Mouse (Mus musculus): ENCODE results near the gene Wtap. TPM values are rescaled to one million over a fixed set of nuclear protein-coding genes. Genes with fewer than 3 reads are reported as not detected.
"Not testable (repeated sequence)": the region's sequence is repeated elsewhere in the genome, so short reads cannot be mapped to it uniquely, and the experiment has no call there.

Gene Wtap
- total and polyA plus RNA-seq, 2 experiments from 2014 or later: 41.4 to 72.2 TPM

GRCm38 (mm10) chr17:13007730-13008425 lies 13.9 kb upstream of the Wtap start:
- no peak for TF ChIP-seq CTCF (IDR thresholded peaks at IDR 0.05; ENCODE audit: low read depth)
- peak; percentile 82; the same call in 1 of the 2 replicates for TF ChIP-seq EP300 (IDR thresholded peaks at IDR 0.05; ENCODE audit: low read depth)
- peak; percentile 98 for ATAC-seq (ENCODE audit: insufficient read depth, low read depth)
- Histone ChIP-seq H3K4me3 (ENCODE audit: low read depth, low read length) (peak overlapping the region; percentile 81), H3K9me3 (replicated peaks; ENCODE audit: control insufficient read depth, low read length) (no peaks in the 10 kb centered on the region), H3K4me2 (ENCODE audit: low read depth, low read length) (peak overlapping the region; percentile 91), H3K27ac (ENCODE audit: low read depth) (peak overlapping the region; percentile 97), H3K9ac (replicated peaks; ENCODE audit: low read depth, low read length) (peak overlapping the region; percentile 83), H3K36me3 (replicated peaks; ENCODE audit: control insufficient read depth, insufficient read depth, low read length) (peaks cover 26% of the 10 kb centered on the region), H3K27me3 (ENCODE audit: control insufficient read depth, insufficient read depth, low read length) (no peaks in the 10 kb centered on the region), H3K4me1 (ENCODE audit: control insufficient read depth, insufficient read depth) (peaks cover 5% of the 10 kb centered on the region; the same call in 1 of the 2 replicates)
- peak; percentile 98 for DNase-seq (ENCODE audit: low spot score)
- WGBS: under 1% methylated on average over 71 of the region's 76 CpGs

- WGBS: 49% methylated on average over 5 of the region's 5 CpGs
- Histone ChIP-seq H3K4me1 (ENCODE audit: control insufficient read depth, insufficient read depth) (peaks cover 5% of the 10 kb centered on the region; the same call in 1 of the 2 replicates), H3K27me3 (ENCODE audit: control insufficient read depth, insufficient read depth, low read length) (no peaks in the 10 kb centered on the region), H3K4me2 (ENCODE audit: low read depth, low read length) (peak overlapping the region; percentile 91), H3K9ac (replicated peaks; ENCODE audit: low read depth, low read length) (0 out of 2 replicates have a peak overlapping the region, but pooled peaks have one; percentile 83), H3K9me3 (replicated peaks; ENCODE audit: control insufficient read depth, low read length) (no peaks in the 10 kb centered on the region), H3K36me3 (replicated peaks; ENCODE audit: control insufficient read depth, insufficient read depth, low read length) (peaks cover 18% of the 10 kb centered on the region), H3K4me3 (ENCODE audit: low read depth, low read length) (peak overlapping the region; percentile 81), H3K27ac (ENCODE audit: low read depth) (peak overlapping the region; percentile 97)
- ATAC-seq (ENCODE audit: insufficient read depth, low read depth) (no peak), DNase-seq (ENCODE audit: low spot score) (no peak)
- TF ChIP-seq CTCF (IDR thresholded peaks at IDR 0.05; ENCODE audit: low read depth) (no peak), EP300 (IDR thresholded peaks at IDR 0.05; ENCODE audit: low read depth) (no peak)
Observed at GRCm38 (mm10) chr17:13006984-13007383, 13.0 kb upstream of the Wtap start.

GRCm38 (mm10) chr17:13006546-13006945 lies 12.6 kb upstream of the Wtap start, which contains the start of gene Sod2:
Sod2 (plus strand) TSS chr17:13006846.
- H3K4me2 ChIP-seq (ENCODE audit: low read depth, low read length): peak within 1 kb of the TSS; percentile 91
- not testable (repeated sequence) for H3K27me3 ChIP-seq (ENCODE audit: control insufficient read depth, insufficient read depth, low read length); H3K4me1 ChIP-seq (ENCODE audit: control insufficient read depth, insufficient read depth); H3K9me3 ChIP-seq (replicated peaks; ENCODE audit: control insufficient read depth, low read length); DNase-seq (ENCODE audit: low spot score); ATAC-seq (ENCODE audit: insufficient read depth, low read depth)
- H3K27ac ChIP-seq (ENCODE audit: low read depth): peak within 1 kb of the TSS; percentile 97
- WGBS: 88% methylated on average over 2 of the region's 2 CpGs
- peak within 1 kb of the TSS; percentile 81 for H3K4me3 ChIP-seq (ENCODE audit: low read depth, low read length)
- peak within 1 kb of the TSS; percentile 83 for H3K9ac ChIP-seq (replicated peaks; ENCODE audit: low read depth, low read length)
- H3K36me3 ChIP-seq (replicated peaks; ENCODE audit: control insufficient read depth, insufficient read depth, low read length): peaks cover 13% of the 10 kb centered on the region; the same call in 1 of the 2 replicates

GRCm38 (mm10) chr17:13004436-13004835 lies 10.5 kb upstream of the Wtap start:
- H3K27me3 ChIP-seq (ENCODE audit: control insufficient read depth, insufficient read depth, low read length); H3K36me3 ChIP-seq (replicated peaks; ENCODE audit: control insufficient read depth, insufficient read depth, low read length); H3K4me3 ChIP-seq (ENCODE audit: low read depth, low read length); H3K9me3 ChIP-seq (replicated peaks; ENCODE audit: control insufficient read depth, low read length); DNase-seq (ENCODE audit: low spot score); H3K27ac ChIP-seq (ENCODE audit: low read depth); H3K4me1 ChIP-seq (ENCODE audit: control insufficient read depth, insufficient read depth); ATAC-seq (ENCODE audit: insufficient read depth, low read depth); H3K4me2 ChIP-seq (ENCODE audit: low read depth, low read length); H3K9ac ChIP-seq (replicated peaks; ENCODE audit: low read depth, low read length): not testable (repeated sequence)
- 76% methylated on average over 2 of the region's 2 CpGs for WGBS

GRCm38 (mm10) chr17:13002243-13002642 lies 8.3 kb upstream of the Wtap start:
- not testable (repeated sequence) for H3K36me3 ChIP-seq (replicated peaks; ENCODE audit: control insufficient read depth, insufficient read depth, low read length); H3K4me2 ChIP-seq (ENCODE audit: low read depth, low read length); H3K9me3 ChIP-seq (replicated peaks; ENCODE audit: control insufficient read depth, low read length); DNase-seq (ENCODE audit: low spot score); H3K4me3 ChIP-seq (ENCODE audit: low read depth, low read length); H3K27me3 ChIP-seq (ENCODE audit: control insufficient read depth, insufficient read depth, low read length); H3K27ac ChIP-seq (ENCODE audit: low read depth); ATAC-seq (ENCODE audit: insufficient read depth, low read depth); H3K9ac ChIP-seq (replicated peaks; ENCODE audit: low read depth, low read length); H3K4me1 ChIP-seq (ENCODE audit: control insufficient read depth, insufficient read depth)
- WGBS: 89% methylated on average over 5 of the region's 5 CpGs

- no peak overlapping the region for H3K9ac ChIP-seq (replicated peaks; ENCODE audit: low read depth, low read length)
- H3K4me1 ChIP-seq (ENCODE audit: control insufficient read depth, insufficient read depth): no peaks in the 10 kb centered on the region
- H3K4me3 ChIP-seq (ENCODE audit: low read depth, low read length): no peak overlapping the region
- H3K4me2 ChIP-seq (ENCODE audit: low read depth, low read length): no peak overlapping the region
- H3K27ac ChIP-seq (ENCODE audit: low read depth): no peak overlapping the region
- no peaks in the 10 kb centered on the region for H3K27me3 ChIP-seq (ENCODE audit: control insufficient read depth, insufficient read depth, low read length)
- DNase-seq (ENCODE audit: low spot score) (no peak), ATAC-seq (ENCODE audit: insufficient read depth, low read depth) (no peak)
- 77% methylated on average over 6 of the region's 6 CpGs for WGBS
- no peaks in the 10 kb centered on the region for H3K9me3 ChIP-seq (replicated peaks; ENCODE audit: control insufficient read depth, low read length)
- TF ChIP-seq EP300 (IDR thresholded peaks at IDR 0.05; ENCODE audit: low read depth) (no peak), CTCF (IDR thresholded peaks at IDR 0.05; ENCODE audit: low read depth) (no peak)
- no peaks in the 10 kb centered on the region for H3K36me3 ChIP-seq (replicated peaks; ENCODE audit: control insufficient read depth, insufficient read depth, low read length)
Observed at GRCm38 (mm10) chr17:12999069-12999468, 5.1 kb upstream of the Wtap start.
